Mouse (Mus musculus) bone marrow, adult 2 months (tissue): ENCODE results near the gene Gm9195.

Experiments used
- CTCF ChIP-seq: fragments of 200-500 bp; IDR thresholded peaks from 2 replicates; pipeline ENCODE4 v1.5.1; 2011; ENCODE audit warnings: low read length, control low read depth; ENCODE audit not compliant: control insufficient read depth, insufficient read depth
- POLR2A ChIP-seq: fragments of 200-500 bp; IDR thresholded peaks from 2 replicates; pipeline ENCODE4 v1.6.1; 2011; ENCODE audit warnings: low read depth, mild to moderate bottlenecking, control low read depth, low read length, borderline replicate concordance; ENCODE audit not compliant: control insufficient read depth

DNA sequence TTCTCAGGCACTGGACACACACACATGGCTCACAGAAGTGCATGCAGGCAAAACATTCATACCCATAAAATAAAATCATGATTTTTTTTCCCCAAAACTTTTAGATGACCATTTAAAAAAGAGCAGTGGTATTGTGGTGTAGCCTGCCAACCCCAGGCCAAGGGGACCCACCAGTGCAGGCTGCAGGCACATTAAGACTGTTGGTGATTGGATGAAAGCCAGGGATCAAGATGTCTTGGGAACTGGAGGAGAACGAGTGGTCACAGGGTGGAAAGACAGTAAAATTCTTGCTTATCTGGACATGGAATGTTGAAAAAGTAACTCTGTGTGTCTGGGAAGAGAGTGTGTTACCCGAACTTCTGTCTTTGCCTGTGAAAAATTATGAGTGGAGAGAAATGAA lies 27.9 kb upstream of the Gm9195 start:
- TF ChIP-seq CTCF (no peak), POLR2A (no peak)
